Mouse (Mus musculus) ZHBTc4 (cell line): ENCODE data around the gene Ear14.
A peak's percentile ranks its signal among the peaks of the same experiment; 100 is the strongest.
"Not testable (repeated sequence)": the region's sequence is repeated elsewhere in the genome, so short reads cannot be mapped to it uniquely, and the experiment has no call there.

Source experiments
- DNase-seq: peaks from one replicate; pipeline ENCODE4 v3.0.0-alpha.2; 2011; ENCODE audit warnings: low read depth, low spot score

Gene Ear14

GRCm38 (mm10) chr14:51203115-51203514 lies at the start of gene Ear14:
Ear14 (plus strand) TSS chr14:51203391.
- no peak for DNase-seq

- no peak for DNase-seq
These were observed 47.0 kb upstream of the Ear14 start for GRCm38 (mm10) chr14:51156056-51156735.

GRCm38 (mm10) chr14:51156736-51157068 lies 46.5 kb upstream of the Ear14 start:
- no peak for DNase-seq

- no peak for DNase-seq
These were observed 46.1 kb upstream of the Ear14 start for GRCm38 (mm10) chr14:51157072-51157471.

GRCm38 (mm10) chr14:51161976-51162375 lies 41.2 kb upstream of the Ear14 start, which contains the start of gene Rnase2b:
Rnase2b (plus strand) TSS chr14:51162260.
- not testable (repeated sequence) for DNase-seq

- not testable (repeated sequence) for DNase-seq
These were observed 39.9 kb upstream of the Ear14 start for GRCm38 (mm10) chr14:51163323-51163722.

- DNase-seq: no peak
These were observed 37.8 kb upstream of the Ear14 start for GRCm38 (mm10) chr14:51165435-51165834.

- no peak for DNase-seq
These were observed 37.1 kb upstream of the Ear14 start for GRCm38 (mm10) chr14:51166068-51166467.

GRCm38 (mm10) chr14:51172095-51172865 lies 30.9 kb upstream of the Ear14 start:
- peak; percentile 64 for DNase-seq

GRCm38 (mm10) chr14:51172947-51173346 lies 30.2 kb upstream of the Ear14 start:
- not testable (repeated sequence) for DNase-seq

GRCm38 (mm10) chr14:51173843-51174242 lies 29.3 kb upstream of the Ear14 start:
- DNase-seq: no peak

GRCm38 (mm10) chr14:51181051-51181450 lies 22.1 kb upstream of the Ear14 start:
- not testable (repeated sequence) for DNase-seq

- DNase-seq: peak; percentile 90
These were observed 7.5 kb upstream of the Ear14 start for GRCm38 (mm10) chr14:51195681-51196080.

- no peak for DNase-seq
These were observed 3.8 kb upstream of the Ear14 start, which contains the start of gene Ang2 for GRCm38 (mm10) chr14:51199098-51200023. Ang2 (minus strand) TSS chr14:51199148.

- no peak for DNase-seq
These were observed 3.1 kb upstream of the Ear14 start for GRCm38 (mm10) chr14:51200054-51200453.

GRCm38 (mm10) chr14:51200466-51200865 lies 2.7 kb upstream of the Ear14 start:
- no peak for DNase-seq

GRCm38 (mm10) chr14:51220075-51220474 lies 16.9 kb downstream of the Ear14 start:
- not testable (repeated sequence) for DNase-seq

GRCm38 (mm10) chr14:51229657-51230056 lies 26.5 kb downstream of the Ear14 start:
- DNase-seq: not testable (repeated sequence)

- DNase-seq: not testable (repeated sequence)
These were observed 34.3 kb downstream of the Ear14 start for GRCm38 (mm10) chr14:51237488-51237887.

- peak; percentile 57 for DNase-seq
These were observed 37.7 kb downstream of the Ear14 start for GRCm38 (mm10) chr14:51240899-51241298.

GRCm38 (mm10) chr14:51247736-51248135 lies 44.5 kb downstream of the Ear14 start:
- peak; percentile 25 for DNase-seq

- no peak for DNase-seq
These were observed 47.2 kb downstream of the Ear14 start for GRCm38 (mm10) chr14:51250348-51250747.
